Mouse (Mus musculus) lung, postnatal 10 days (tissue): ENCODE results near the gene Nedd8.
A peak's percentile ranks its signal among the peaks of the same experiment; 100 is the strongest.

Experiments
- DNase-seq: peaks from one replicate; pipeline ENCODE4 v3.0.0; 2021

Nedd8 gene

GRCm38 (mm10) chr14:55659960-55660573 lies 11.9 kb downstream of the Nedd8 start, which contains the start of gene Mdp1:
TSS of gene Mdp1 (minus strand) at chr14:55660508.
- peak; percentile 88 for DNase-seq

GRCm38 (mm10) chr14:55658011-55658410 lies 13.9 kb downstream of the Nedd8 start:
- DNase-seq, result no peak

- no peak for DNase-seq
Measured at GRCm38 (mm10) chr14:55656935-55657334, 15.0 kb downstream of the Nedd8 start.

- no peak for DNase-seq
Measured at GRCm38 (mm10) chr14:55651528-55651927, 20.4 kb downstream of the Nedd8 start.

GRCm38 (mm10) chr14:55649884-55650283 lies 22.0 kb downstream of the Nedd8 start, which contains the start of gene Tssk4:
TSS of gene Tssk4 (plus strand) at chr14:55650184.
- DNase-seq, result no peak

- DNase-seq, result peak; percentile 31
Measured at GRCm38 (mm10) chr14:55644261-55644888, 27.5 kb downstream of the Nedd8 start.

- DNase-seq, result peak; percentile 84
Measured at GRCm38 (mm10) chr14:55643060-55643907, 28.6 kb downstream of the Nedd8 start, which contains the start of gene Tm9sf1. TSS of gene Tm9sf1 (minus strand) at chr14:55643806.

GRCm38 (mm10) chr14:55642679-55643059 lies 29.3 kb downstream of the Nedd8 start:
- no peak for DNase-seq

GRCm38 (mm10) chr14:55641291-55641690 lies 30.6 kb downstream of the Nedd8 start:
- DNase-seq, result no peak

- no peak for DNase-seq
Measured at GRCm38 (mm10) chr14:55640816-55641215, 31.1 kb downstream of the Nedd8 start.

- no peak for DNase-seq
Measured at GRCm38 (mm10) chr14:55637795-55638194, 34.1 kb downstream of the Nedd8 start, which contains the start of gene Gm49378. TSS of gene Gm49378 (minus strand) at chr14:55637895.

GRCm38 (mm10) chr14:55635523-55636007 lies 36.4 kb downstream of the Nedd8 start, which contains the start of gene Ipo4:
TSS of gene Ipo4 (minus strand) at chr14:55635957.
- DNase-seq, result peak; percentile 93

- DNase-seq, result peak; percentile 41
Measured at GRCm38 (mm10) chr14:55634874-55635522, 36.9 kb downstream of the Nedd8 start.

- DNase-seq, result peak; percentile 67
Measured at GRCm38 (mm10) chr14:55629312-55629711, 42.6 kb downstream of the Nedd8 start.

- DNase-seq, result no peak
Measured at GRCm38 (mm10) chr14:55628077-55628827, 43.7 kb downstream of the Nedd8 start.

- no peak for DNase-seq
Measured at GRCm38 (mm10) chr14:55618486-55619195, 53.3 kb downstream of the Nedd8 start.

- peak; percentile 45 for DNase-seq
Measured at GRCm38 (mm10) chr14:55617822-55618221, 54.1 kb downstream of the Nedd8 start, which contains the start of gene Rec8. TSS of gene Rec8 (plus strand) at chr14:55618037.

GRCm38 (mm10) chr14:55616844-55617243 lies 55.1 kb downstream of the Nedd8 start:
- DNase-seq, result no peak

- no peak for DNase-seq
Measured at GRCm38 (mm10) chr14:55615876-55616275, 56.0 kb downstream of the Nedd8 start.

GRCm38 (mm10) chr14:55614565-55615178 lies 57.3 kb downstream of the Nedd8 start:
- DNase-seq, result no peak

GRCm38 (mm10) chr14:55613346-55613745 lies 58.6 kb downstream of the Nedd8 start:
- no peak for DNase-seq
